Mouse (Mus musculus): ENCODE results near the gene Prr12.

- TF ChIP-seq GATA1 (IDR thresholded peaks at IDR 0.05; ENCODE audit: borderline replicate concordance, low read length) (no peak), CTCF (IDR thresholded peaks at IDR 0.05; ENCODE audit: low read depth, low read length) (no peak), TAL1 (conservative IDR thresholded peaks at IDR 0.05; ENCODE audit: low read depth, low read length) (no peak), POLR2AphosphoS5 (IDR thresholded peaks at IDR 0.05; ENCODE audit: insufficient replicate concordance, low read depth, low read length) (no peak)
Observed at GRCm38 (mm10) chr7:44997231-44997939, 55.3 kb downstream of the Prr12 start, which contains the start of gene Irf3.
